Mouse (Mus musculus): ENCODE results near the gene Mfap4.

Mfap4 gene

GRCm38 (mm10) chr11:61514953-61515352 is 29.7 kb downstream of the Mfap4 start:
- in situ Hi-C loops (cut with MboI, MseI) = no loop called here

- in situ Hi-C loops (cut with MboI, MseI) = no loop called here
Measured at GRCm38 (mm10) chr11:61517971-61518370, 32.7 kb downstream of the Mfap4 start.

- in situ Hi-C loops (cut with MboI, MseI) = no loop called here
Measured at GRCm38 (mm10) chr11:61518871-61519270, 33.6 kb downstream of the Mfap4 start.

GRCm38 (mm10) chr11:61519484-61520107 is 34.4 kb downstream of the Mfap4 start:
- in situ Hi-C loops (cut with MboI, MseI) = no loop called here

DNA sequence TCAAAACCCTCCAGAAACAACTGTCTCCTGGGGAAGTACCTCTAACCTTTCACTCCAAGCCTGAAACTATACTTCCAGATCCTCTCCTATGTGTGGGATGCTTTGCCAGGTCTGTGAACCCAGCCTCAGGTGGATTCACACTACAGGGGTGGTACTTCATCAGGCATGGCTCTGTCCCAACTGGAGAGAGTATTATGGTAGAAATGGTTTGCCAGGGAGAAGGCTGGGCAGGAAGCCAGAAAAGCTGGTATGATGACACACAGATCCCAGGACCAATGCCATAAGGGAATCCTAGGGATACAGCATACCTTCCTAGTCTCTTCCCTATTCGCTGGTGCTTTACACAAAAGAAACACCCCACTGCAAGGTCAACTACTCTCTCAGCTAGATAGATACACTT is 41.6 kb downstream of the Mfap4 start:
- in situ Hi-C loops (cut with MboI, MseI) = no loop called here

GRCm38 (mm10) chr11:61529268-61529713 is 44.1 kb downstream of the Mfap4 start:
- in situ Hi-C loops (cut with MboI, MseI) = no loop called here

- in situ Hi-C loops (cut with MboI, MseI) = no loop called here
Measured at GRCm38 (mm10) chr11:61532820-61533219, 47.6 kb downstream of the Mfap4 start.

- in situ Hi-C loops (cut with MboI, MseI) = no loop called here
Measured at GRCm38 (mm10) chr11:61533571-61533970, 48.3 kb downstream of the Mfap4 start.

- in situ Hi-C loops (cut with MboI, MseI) = no loop called here
Measured at GRCm38 (mm10) chr11:61535530-61535929, 50.3 kb downstream of the Mfap4 start.

GRCm38 (mm10) chr11:61536952-61537351 is 51.7 kb downstream of the Mfap4 start:
- in situ Hi-C loops (cut with MboI, MseI) = no loop called here

- in situ Hi-C loops (cut with MboI, MseI) = no loop called here
Measured at GRCm38 (mm10) chr11:61537362-61537761, 52.1 kb downstream of the Mfap4 start.
